Mouse (Mus musculus) hindbrain, embryonic 16.5 days (tissue): Measurements from ENCODE around the gene Sptan1. TPM values are rescaled to one million over a fixed set of nuclear protein-coding genes. Genes with fewer than 3 reads are reported as not detected.

Experiments
- ATAC-seq: fragments of 200-750 bp; cut with Nextera tagmentation; 2 replicates; pipeline ENCODE4 v1.8.0; 2017; ENCODE audit warnings: moderate TSS enrichment, moderate library complexity
- H3K27ac ChIP-seq: fragments of 300-500 bp; sonication (generic); 2 replicates; pipeline ENCODE4 v1.5.1; 2014; ENCODE audit warnings: low read depth, mild to moderate bottlenecking, control low read depth, low read length, moderate library complexity
- H3K27me3 ChIP-seq: fragments of 300-500 bp; sonication (generic); replicated peaks from 2 replicates; pipeline ENCODE4 v1.6.1; 2014; ENCODE audit warnings: low read length; ENCODE audit not compliant: control insufficient read depth, insufficient read depth
- H3K36me3 ChIP-seq: fragments of 300-500 bp; sonication (generic); 2 replicates; pipeline ENCODE4 v1.6.1; 2014; ENCODE audit warnings: mild to moderate bottlenecking, low read length, moderate library complexity, mixed read lengths; ENCODE audit not compliant: control insufficient read depth, insufficient read depth
- H3K4me1 ChIP-seq: fragments of 300-500 bp; sonication (generic); 2 replicates; pipeline ENCODE4 v1.6.1; 2014; ENCODE audit warnings: low read depth, low read length; ENCODE audit not compliant: control insufficient read depth, insufficient read depth
- H3K4me2 ChIP-seq: fragments of 300-500 bp; sonication (generic); 2 replicates; pipeline ENCODE4 v1.6.1; 2014; ENCODE audit warnings: mild to moderate bottlenecking, low read length, control low read depth, moderate library complexity
- H3K4me3 ChIP-seq: fragments of 300-500 bp; sonication (generic); 2 replicates; pipeline ENCODE4 v1.5.1; 2014; ENCODE audit warnings: mild to moderate bottlenecking, low read length, control low read depth, moderate library complexity
- H3K9ac ChIP-seq: fragments of 300-500 bp; sonication (generic); 2 replicates; pipeline ENCODE4 v1.6.1; 2014; ENCODE audit warnings: low read depth, mild to moderate bottlenecking, control low read depth, low read length, moderate library complexity
- H3K9me3 ChIP-seq: fragments of 300-500 bp; sonication (generic); 2 replicates; pipeline ENCODE4 v1.6.1; 2014; ENCODE audit warnings: mild to moderate bottlenecking, low read length, moderate library complexity; ENCODE audit not compliant: control insufficient read depth
- WGBS: fragments of 180-500 bp; shearing (Covaris S2); extraction: QIAGEN DNeasy Blood & Tissue Kit; methylation state at CpG from one replicate; pipeline ENCODE4 v1.1.7; 2014; 5-methylcytosine and 5-hydroxymethylcytosine counted together
- polyA plus RNA-seq: library from polyadenylated mRNA; unstranded; fragments of >200 nt; fragmentation: Nextera tagmentation; extraction: Ambion mirVana; gene quantifications from 2 replicates; pipeline ENCODE4 v1.2.1, GENCODE M21; 2015

The Sptan1 gene
- 234 and 268 TPM in 2 replicates for polyA plus RNA-seq

GRCm38 (mm10) chr2:29965250-29965843, at the start of gene Sptan1:
Sptan1 (plus strand) TSS chr2:29965560.
- Histone ChIP-seq H3K9me3 (no peaks in the 10 kb centered on the region), H3K4me3 (peak within 1 kb of the TSS; percentile 86), H3K27ac (peak within 1 kb of the TSS; percentile 98), H3K9ac (peak within 1 kb of the TSS; percentile 98), H3K4me1 (peaks cover 43% of the 10 kb centered on the region), H3K36me3 (no peaks in the 10 kb centered on the region; the same call in 1 of the 2 replicates), H3K27me3 (no peaks in the 10 kb centered on the region), H3K4me2 (peak within 1 kb of the TSS; percentile 84)
- WGBS = under 1% methylated on average over 79 of the region's 82 CpGs
- peak; percentile 99 for ATAC-seq

GRCm38 (mm10) chr2:29917621-29918020, 47.7 kb upstream of the Sptan1 start:
- no peak overlapping the region for H3K9ac ChIP-seq
- 94% methylated on average over 11 of the region's 11 CpGs for WGBS
- ATAC-seq = no peak
- no peak overlapping the region for H3K4me3 ChIP-seq
- H3K4me2 ChIP-seq = no peak overlapping the region
- H3K4me1 ChIP-seq = no peaks in the 10 kb centered on the region
- H3K9me3 ChIP-seq = no peaks in the 10 kb centered on the region
- no peak overlapping the region for H3K27ac ChIP-seq
- no peaks in the 10 kb centered on the region for H3K27me3 ChIP-seq
- H3K36me3 ChIP-seq = peaks cover 48% of the 10 kb centered on the region

- 65% methylated on average over 11 of the region's 11 CpGs for WGBS
- no peak overlapping the region for H3K4me2 ChIP-seq
- no peak for ATAC-seq
- H3K4me3 ChIP-seq = no peak overlapping the region
- peaks cover 52% of the 10 kb centered on the region for H3K36me3 ChIP-seq
- no peaks in the 10 kb centered on the region for H3K9me3 ChIP-seq
- no peaks in the 10 kb centered on the region for H3K27me3 ChIP-seq
- H3K4me1 ChIP-seq = no peaks in the 10 kb centered on the region
- H3K27ac ChIP-seq = no peak overlapping the region
- no peak overlapping the region for H3K9ac ChIP-seq
These were observed 43.3 kb upstream of the Sptan1 start for GRCm38 (mm10) chr2:29922011-29922410.

- H3K36me3 ChIP-seq = peaks cover 54% of the 10 kb centered on the region
- H3K27ac ChIP-seq = no peak overlapping the region
- no peak for ATAC-seq
- no peaks in the 10 kb centered on the region for H3K4me1 ChIP-seq
- no peaks in the 10 kb centered on the region for H3K9me3 ChIP-seq
- WGBS = 92% methylated on average over 5 of the region's 5 CpGs
- H3K4me3 ChIP-seq = no peak overlapping the region
- H3K9ac ChIP-seq = no peak overlapping the region
- no peaks in the 10 kb centered on the region for H3K27me3 ChIP-seq
- no peak overlapping the region for H3K4me2 ChIP-seq
These were observed 38.8 kb upstream of the Sptan1 start for GRCm38 (mm10) chr2:29926542-29926941.

- Histone ChIP-seq H3K4me2 (no peak overlapping the region), H3K27ac (no peak overlapping the region), H3K27me3 (no peaks in the 10 kb centered on the region), H3K9me3 (no peaks in the 10 kb centered on the region), H3K4me3 (no peak overlapping the region), H3K36me3 (peaks cover 26% of the 10 kb centered on the region), H3K9ac (no peak overlapping the region), H3K4me1 (no peaks in the 10 kb centered on the region)
- ATAC-seq = no peak
- 79% methylated on average over 10 of the region's 10 CpGs for whole genome bisulfite sequencing
These were observed 34.9 kb upstream of the Sptan1 start for GRCm38 (mm10) chr2:29930506-29930905.

- 82% methylated on average over 6 of the region's 6 CpGs for WGBS
- Histone ChIP-seq H3K9me3 (no peaks in the 10 kb centered on the region), H3K4me3 (no peak overlapping the region), H3K4me1 (peaks cover 6% of the 10 kb centered on the region), H3K36me3 (peaks cover 19% of the 10 kb centered on the region), H3K4me2 (no peak overlapping the region), H3K9ac (no peak overlapping the region), H3K27me3 (no peaks in the 10 kb centered on the region), H3K27ac (no peak overlapping the region)
- ATAC-seq = no peak
These were observed 34.2 kb upstream of the Sptan1 start for GRCm38 (mm10) chr2:29931194-29931593.

GRCm38 (mm10) chr2:29934906-29935599, 30.3 kb upstream of the Sptan1 start, which contains the start of gene Gle1:
Gle1 (plus strand) TSS chr2:29935426.
- peak; percentile 99 for ATAC-seq
- Histone ChIP-seq H3K4me2 (peak within 1 kb of the TSS; percentile 84), H3K4me3 (peak within 1 kb of the TSS; percentile 95), H3K9ac (peak within 1 kb of the TSS; percentile 72), H3K9me3 (no peaks in the 10 kb centered on the region), H3K36me3 (peaks cover 23% of the 10 kb centered on the region), H3K27ac (peak within 1 kb of the TSS; percentile 86), H3K4me1 (peaks cover 6% of the 10 kb centered on the region), H3K27me3 (no peaks in the 10 kb centered on the region)
- WGBS = 3% methylated on average over 41 of the region's 44 CpGs

- no peaks in the 10 kb centered on the region for H3K9me3 ChIP-seq
- H3K4me3 ChIP-seq = no peak overlapping the region
- H3K27me3 ChIP-seq = no peaks in the 10 kb centered on the region
- no peak overlapping the region for H3K27ac ChIP-seq
- no peak for ATAC-seq
- H3K9ac ChIP-seq = no peak overlapping the region
- no peak overlapping the region for H3K4me2 ChIP-seq
- peaks cover 32% of the 10 kb centered on the region for H3K36me3 ChIP-seq
- H3K4me1 ChIP-seq = peaks cover 6% of the 10 kb centered on the region
- WGBS = 91% methylated on average over 9 of the region's 9 CpGs
These were observed 25.3 kb upstream of the Sptan1 start for GRCm38 (mm10) chr2:29940073-29940472.

- Histone ChIP-seq H3K4me2 (no peak overlapping the region), H3K36me3 (peaks cover 36% of the 10 kb centered on the region), H3K27me3 (no peaks in the 10 kb centered on the region), H3K27ac (no peak overlapping the region), H3K9me3 (no peaks in the 10 kb centered on the region), H3K4me3 (no peak overlapping the region), H3K9ac (no peak overlapping the region), H3K4me1 (peaks cover 4% of the 10 kb centered on the region)
- 89% methylated on average over 7 of the region's 7 CpGs for WGBS
- no peak for ATAC-seq
These were observed 24.5 kb upstream of the Sptan1 start for GRCm38 (mm10) chr2:29940826-29941225.
